Mouse (Mus musculus) heart, postnatal 0 days (tissue): ENCODE measurements around the gene Sh3d19. TPM values are rescaled to one million over a fixed set of nuclear protein-coding genes. Genes with fewer than 3 reads are reported as not detected.

Experiments used
- ATAC-seq: fragments of 200-750 bp; cut with Nextera tagmentation; 2 replicates; pipeline ENCODE4 v1.8.0; 2017; ENCODE audit warnings: low read depth, moderate number of reproducible peaks, moderate library complexity; ENCODE audit not compliant: insufficient read depth
- DNase-seq: peaks from one replicate; pipeline ENCODE4 v3.0.0-alpha.2; 2016; ENCODE audit warnings: low spot score
- H3K27ac ChIP-seq: fragments of 300-500 bp; sonication (generic); 2 replicates; pipeline ENCODE4 v1.5.1; 2014; ENCODE audit warnings: low read depth, mild to moderate bottlenecking
- H3K27me3 ChIP-seq: fragments of 300-500 bp; sonication (generic); 2 replicates; pipeline ENCODE4 v1.6.1; 2014; ENCODE audit warnings: low read length, mixed read lengths; ENCODE audit not compliant: control insufficient read depth, insufficient read depth
- H3K36me3 ChIP-seq: fragments of 300-500 bp; sonication (generic); replicated peaks from 2 replicates; pipeline ENCODE4 v1.6.1; 2014; ENCODE audit warnings: low read length, mixed read lengths; ENCODE audit not compliant: control insufficient read depth, insufficient read depth
- H3K4me1 ChIP-seq: fragments of 300-500 bp; sonication (generic); 2 replicates; pipeline ENCODE4 v1.6.1; 2014; ENCODE audit warnings: antibody characterized with exemption; ENCODE audit not compliant: control insufficient read depth, insufficient read depth
- H3K4me2 ChIP-seq: fragments of 300-500 bp; sonication (generic); 2 replicates; pipeline ENCODE4 v1.6.1; 2014; ENCODE audit warnings: low read depth, mild to moderate bottlenecking, low read length, moderate library complexity
- H3K4me3 ChIP-seq: fragments of 300-500 bp; sonication (generic); 2 replicates; pipeline ENCODE4 v1.5.1; 2014; ENCODE audit warnings: low read depth, low read length
- H3K9ac ChIP-seq: fragments of 300-500 bp; sonication (generic); replicated peaks from 2 replicates; pipeline ENCODE4 v1.6.1; 2014; ENCODE audit warnings: low read depth, low read length, mixed read lengths
- H3K9me3 ChIP-seq: fragments of 300-500 bp; sonication (generic); replicated peaks from 2 replicates; pipeline ENCODE4 v1.6.1; 2016; ENCODE audit warnings: low read length; ENCODE audit not compliant: control insufficient read depth
- CTCF ChIP-seq: IDR thresholded peaks from 2 replicates; pipeline ENCODE4 v1.5.1; 2016; ENCODE audit warnings: antibody characterized with exemption, control low read depth, low read depth
- EP300 ChIP-seq: IDR thresholded peaks from 2 replicates; pipeline ENCODE4 v1.6.1; 2016; ENCODE audit warnings: antibody characterized with exemption, low read depth
- WGBS: fragments of 180-500 bp; shearing (Covaris S2); extraction: QIAGEN DNeasy Blood & Tissue Kit; methylation state at CpG from one replicate; pipeline ENCODE4 v1.1.7; 2014; 5-methylcytosine and 5-hydroxymethylcytosine counted together
- polyA plus RNA-seq: library from polyadenylated mRNA; unstranded; fragments of >200 nt; fragmentation: Nextera tagmentation; extraction: Ambion mirVana; gene quantifications from 2 replicates; pipeline ENCODE4 v1.2.1, GENCODE M21; 2015
- total RNA-seq: library from RNA; depleted of rRNA; stranded (reverse); fragments of >200 nt; gene quantifications from 2 replicates; pipeline ENCODE4 v1.2.3, GENCODE M21; 2014; ENCODE audit warnings: low replicate concordance

Sh3d19 gene
- total and polyA plus RNA-seq, 2 experiments from 2014 or later: 7.4 to 52.6 TPM

DNA sequence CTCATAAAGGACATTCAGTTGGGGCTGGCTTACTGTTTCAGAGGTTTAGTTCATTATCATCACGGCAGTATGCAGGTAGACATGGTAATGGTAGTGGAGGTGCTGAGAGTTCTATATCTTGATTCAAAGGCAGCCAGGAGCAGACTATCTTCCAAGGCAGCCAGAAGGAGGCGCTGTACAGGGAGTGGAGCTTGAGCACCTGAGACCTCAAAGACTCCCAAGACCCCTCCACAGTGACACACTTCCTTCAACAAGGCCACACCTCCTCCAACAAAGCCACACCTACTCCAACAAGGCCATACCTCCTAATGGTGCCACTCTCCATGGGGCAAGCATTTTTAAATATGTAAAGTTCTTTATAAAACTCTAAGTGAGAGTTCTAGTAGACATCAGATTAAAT is 78.1 kb downstream of the Sh3d19 start:
- Histone ChIP-seq H3K4me2 (no peak overlapping the region), H3K9me3 (no peaks in the 10 kb centered on the region), H3K36me3 (peaks cover 21% of the 10 kb centered on the region; the same call in 1 of the 2 replicates), H3K4me3 (no peak overlapping the region), H3K9ac (no peak overlapping the region), H3K27me3 (no peaks in the 10 kb centered on the region), H3K27ac (no peak overlapping the region), H3K4me1 (no peaks in the 10 kb centered on the region)
- WGBS: 85% methylated on average over 2 of the region's 2 CpGs
- DNase-seq: no peak
- TF ChIP-seq EP300 (no peak), CTCF (no peak)
- ATAC-seq: no peak

DNA sequence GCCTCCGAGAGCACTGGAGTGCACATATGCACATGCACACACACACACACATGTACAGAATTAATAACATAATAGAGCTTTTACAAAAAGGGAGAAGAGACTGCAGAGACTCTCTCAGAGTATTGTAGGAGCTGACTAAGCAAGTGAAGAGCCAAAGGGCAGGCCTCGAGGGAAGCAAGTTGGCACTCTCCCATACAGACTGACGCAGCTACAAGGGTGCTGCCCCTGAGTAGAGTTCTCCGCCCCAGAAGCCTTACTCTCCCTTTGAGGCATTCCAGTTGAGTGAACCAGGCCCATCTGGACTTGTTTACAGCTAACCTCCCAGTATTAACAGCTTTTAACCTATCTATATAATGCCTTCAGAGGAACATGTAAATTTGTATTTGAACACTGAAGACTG is 85.8 kb downstream of the Sh3d19 start:
- H3K4me3 ChIP-seq: no peak overlapping the region
- no peaks in the 10 kb centered on the region for H3K36me3 ChIP-seq
- DNase-seq: peak; percentile 20
- TF ChIP-seq EP300 (no peak), CTCF (no peak)
- H3K4me2 ChIP-seq: no peak overlapping the region
- H3K27ac ChIP-seq: no peak overlapping the region
- H3K4me1 ChIP-seq: no peaks in the 10 kb centered on the region
- H3K27me3 ChIP-seq: no peaks in the 10 kb centered on the region
- no peak for ATAC-seq
- 65% methylated on average over 4 of the region's 4 CpGs for WGBS
- no peak overlapping the region for H3K9ac ChIP-seq
- H3K9me3 ChIP-seq: no peaks in the 10 kb centered on the region

DNA sequence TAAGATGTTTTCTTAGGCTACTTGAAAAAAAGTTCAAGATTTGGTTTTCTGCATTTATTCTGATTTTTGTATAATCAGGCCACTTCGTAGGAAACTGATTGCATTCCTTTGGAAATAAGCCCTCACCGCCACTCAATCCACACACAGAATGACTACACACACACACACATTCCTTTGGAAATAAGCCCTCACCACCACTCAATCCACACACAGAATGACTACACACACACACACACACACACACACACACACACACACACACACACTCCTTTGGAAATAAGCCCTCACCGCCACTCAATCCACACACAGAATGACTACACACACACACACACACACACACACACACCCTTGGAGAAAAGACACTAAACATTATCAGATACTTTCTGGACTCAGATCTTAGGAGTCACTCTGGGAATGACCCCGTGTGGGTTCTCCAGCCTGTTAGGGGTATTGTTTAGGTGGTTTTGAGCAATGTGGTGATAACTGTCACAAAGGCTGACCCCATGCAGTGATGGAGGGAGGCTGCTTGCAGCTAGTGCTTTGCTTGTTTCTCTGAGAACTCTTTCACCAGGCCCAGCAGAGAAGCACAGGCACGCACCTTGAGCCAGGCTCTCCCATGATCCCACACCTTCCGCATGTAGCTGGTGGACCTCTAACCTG is 86.7 kb downstream of the Sh3d19 start:
- DNase-seq: no peak
- ATAC-seq: no peak
- Histone ChIP-seq H3K9ac (no peak overlapping the region), H3K27me3 (no peaks in the 10 kb centered on the region), H3K4me2 (no peak overlapping the region), H3K9me3 (no peaks in the 10 kb centered on the region), H3K4me3 (no peak overlapping the region), H3K4me1 (no peaks in the 10 kb centered on the region), H3K27ac (no peak overlapping the region), H3K36me3 (no peaks in the 10 kb centered on the region)
- no peak for TF ChIP-seq CTCF
- WGBS: 67% methylated on average over 6 of the region's 6 CpGs

DNA sequence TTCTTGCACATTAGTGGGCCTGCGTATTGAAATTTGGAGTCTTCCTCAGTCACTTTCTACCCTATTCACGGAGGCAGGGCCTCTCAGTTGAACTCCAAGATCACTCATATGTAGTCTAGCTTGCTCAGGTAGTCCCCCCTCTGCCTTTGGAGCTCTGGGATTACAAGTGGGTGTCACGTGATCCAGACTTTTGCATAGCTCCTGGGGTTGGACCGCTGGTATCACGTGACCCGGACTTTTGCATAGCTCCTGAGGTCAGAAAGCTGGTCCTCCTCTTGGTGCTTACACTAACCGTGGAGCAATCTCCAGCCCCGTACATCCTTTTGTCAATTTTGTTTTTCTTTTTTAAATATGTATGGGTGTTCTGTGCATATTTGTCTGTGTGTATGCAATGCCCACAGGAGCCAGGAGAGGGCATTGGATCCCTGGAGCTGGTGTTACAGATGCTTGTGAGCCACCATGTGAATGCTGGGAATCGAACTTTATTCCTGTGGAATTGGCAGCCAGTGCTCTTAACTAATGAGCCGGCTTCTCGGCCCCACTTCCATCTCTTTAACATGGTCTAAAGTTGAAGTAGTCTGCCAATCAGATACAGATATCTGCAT is 98.8 kb downstream of the Sh3d19 start:
- H3K4me3 ChIP-seq: no peak overlapping the region
- no peaks in the 10 kb centered on the region for H3K4me1 ChIP-seq
- no peaks in the 10 kb centered on the region for H3K36me3 ChIP-seq
- no peak overlapping the region for H3K9ac ChIP-seq
- no peak overlapping the region for H3K27ac ChIP-seq
- 83% methylated on average over 11 of the region's 11 CpGs for WGBS
- no peaks in the 10 kb centered on the region for H3K9me3 ChIP-seq
- TF ChIP-seq CTCF (peak; percentile 26), EP300 (no peak)
- H3K27me3 ChIP-seq: no peaks in the 10 kb centered on the region
- DNase-seq (no peak), ATAC-seq (no peak)
- no peak overlapping the region for H3K4me2 ChIP-seq

DNA sequence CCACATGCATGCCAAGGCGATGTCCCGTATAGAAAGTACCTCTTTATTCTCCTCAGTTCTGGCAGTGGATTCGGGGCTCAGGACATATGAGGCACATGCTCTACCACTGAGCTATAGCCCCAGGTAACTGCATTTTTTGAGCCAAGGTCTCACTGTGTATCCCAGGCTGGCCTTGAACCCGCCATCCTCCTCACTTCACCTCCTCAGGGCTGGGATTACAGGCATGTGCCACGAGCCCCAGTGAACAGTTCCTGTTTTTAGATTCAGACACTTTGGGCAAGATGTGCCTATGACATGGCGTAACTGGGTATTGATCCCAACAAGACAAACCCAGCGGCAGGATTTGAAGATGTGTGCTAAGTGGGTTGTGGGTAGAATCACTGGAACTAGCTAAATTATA is 99.9 kb downstream of the Sh3d19 start:
- Histone ChIP-seq H3K4me1 (no peaks in the 10 kb centered on the region), H3K27me3 (no peaks in the 10 kb centered on the region), H3K27ac (no peak overlapping the region), H3K9ac (no peak overlapping the region), H3K4me3 (no peak overlapping the region), H3K4me2 (no peak overlapping the region), H3K36me3 (no peaks in the 10 kb centered on the region), H3K9me3 (no peaks in the 10 kb centered on the region)
- DNase-seq: no peak
- no peak for ATAC-seq
- WGBS: 91% methylated on average over 7 of the region's 7 CpGs
- TF ChIP-seq EP300 (no peak), CTCF (no peak)

DNA sequence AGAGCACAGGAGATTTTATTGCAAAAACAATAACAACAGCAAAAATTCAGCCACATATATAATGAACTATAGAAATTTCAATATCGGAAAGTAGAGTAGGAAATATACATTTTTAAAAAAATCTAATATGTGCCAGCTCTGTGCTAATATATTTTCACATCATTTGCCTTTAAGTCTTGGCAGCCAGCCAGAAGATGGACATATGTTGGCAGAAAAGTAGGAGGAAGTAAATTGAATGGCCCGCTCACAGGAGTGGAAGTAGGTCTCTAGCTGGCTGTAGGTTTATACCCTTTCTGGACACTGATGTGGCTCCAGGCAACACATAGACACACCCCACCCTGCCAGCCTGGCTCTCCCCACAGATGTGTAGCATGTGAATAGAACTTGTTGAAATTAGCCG is 101.2 kb downstream of the Sh3d19 start:
- Histone ChIP-seq H3K27me3 (no peaks in the 10 kb centered on the region), H3K9ac (no peak overlapping the region)
- no peak for TF ChIP-seq EP300
- no peak for TF ChIP-seq CTCF

More for the DNA sequence above, 101.2 kb downstream of the Sh3d19 start:
- WGBS: 81% methylated on average over 3 of the region's 3 CpGs
- Histone ChIP-seq H3K4me3 (no peak overlapping the region), H3K4me2 (no peak overlapping the region), H3K36me3 (no peaks in the 10 kb centered on the region), H3K4me1 (no peaks in the 10 kb centered on the region), H3K27ac (no peak overlapping the region), H3K9me3 (no peaks in the 10 kb centered on the region)
- no peak for DNase-seq
- no peak for ATAC-seq
